Mouse (Mus musculus) limb, embryonic 15.5 days (tissue): ENCODE data around the gene Itpr2. TPM values are rescaled to one million over a fixed set of nuclear protein-coding genes. Genes with fewer than 3 reads are reported as not detected.
A peak's percentile ranks its signal among the peaks of the same experiment; 100 is the strongest.

ENCODE experiments used
- ATAC-seq: fragments of 200-750 bp; cut with Nextera tagmentation; 2 replicates; pipeline ENCODE4 v1.8.0; 2017; ENCODE audit warnings: low read depth, moderate TSS enrichment; ENCODE audit not compliant: insufficient number of reproducible peaks, low FRiP score, low TSS enrichment
- H3K27ac ChIP-seq: fragments of 300-500 bp; sonication (generic); 2 replicates; pipeline ENCODE4 v1.5.1; 2015; ENCODE audit warnings: moderate library complexity, mild to moderate bottlenecking, inconsistent platforms
- H3K27me3 ChIP-seq: fragments of 300-500 bp; sonication (generic); 2 replicates; pipeline ENCODE4 v1.6.1; 2015; ENCODE audit warnings: inconsistent platforms
- H3K36me3 ChIP-seq: fragments of 300-500 bp; sonication (generic); 2 replicates; pipeline ENCODE4 v1.6.1; 2015; ENCODE audit warnings: inconsistent platforms
- H3K4me1 ChIP-seq: fragments of 300-500 bp; sonication (generic); 2 replicates; pipeline ENCODE4 v1.6.1; 2015; ENCODE audit warnings: inconsistent platforms
- H3K4me2 ChIP-seq: fragments of 300-500 bp; sonication (generic); 2 replicates; pipeline ENCODE4 v1.6.1; 2015; ENCODE audit warnings: mild to moderate bottlenecking, inconsistent platforms
- H3K4me3 ChIP-seq: fragments of 300-500 bp; sonication (generic); 2 replicates; pipeline ENCODE4 v1.5.1; 2015; ENCODE audit warnings: mild to moderate bottlenecking, inconsistent platforms
- H3K9ac ChIP-seq: fragments of 300-500 bp; sonication (generic); 2 replicates; pipeline ENCODE4 v1.6.1; 2015; ENCODE audit warnings: inconsistent platforms
- H3K9me3 ChIP-seq: fragments of 300-500 bp; sonication (generic); 2 replicates; pipeline ENCODE4 v1.6.1; 2016; ENCODE audit warnings: inconsistent platforms
- WGBS: fragments of 180-500 bp; shearing (Covaris S2); methylation state at CpG from one replicate; pipeline ENCODE4 v1.1.7; 2015; 5-methylcytosine and 5-hydroxymethylcytosine counted together
- polyA plus RNA-seq: library from polyadenylated mRNA; unstranded; fragments of >200 nt; fragmentation: Nextera tagmentation; extraction: Ambion mirVana; gene quantifications from 2 replicates; pipeline ENCODE4 v1.2.1, GENCODE M21; 2015

The Itpr2 gene
- polyA plus RNA-seq, result 14.6 and 18.4 TPM in 2 replicates

GRCm38 (mm10) chr6:146501866-146502804 is at the start of gene Itpr2:
TSS of gene Itpr2 (minus strand) at chr6:146502223.
- Histone ChIP-seq H3K4me1 (peaks cover 18% of the 10 kb centered on the region), H3K9ac (peak within 1 kb of the TSS; percentile 62), H3K27me3 (0 out of 2 replicates have a peak, but pooled peaks cover 3% of the 10 kb centered on the region), H3K4me3 (peak within 1 kb of the TSS; percentile 76), H3K4me2 (peak within 1 kb of the TSS; percentile 98), H3K9me3 (no peaks in the 10 kb centered on the region), H3K36me3 (no peaks in the 10 kb centered on the region), H3K27ac (peak within 1 kb of the TSS; percentile 75)
- peak; percentile 88 for ATAC-seq
- WGBS, result under 1% methylated on average over 70 of the region's 70 CpGs

GRCm38 (mm10) chr6:146551326-146551725 is 49.3 kb upstream of the Itpr2 start:
- Histone ChIP-seq H3K27me3 (no peaks in the 10 kb centered on the region), H3K36me3 (peaks cover 66% of the 10 kb centered on the region), H3K4me3 (no peak overlapping the region), H3K9ac (no peak overlapping the region), H3K27ac (no peak overlapping the region), H3K4me2 (no peak overlapping the region), H3K4me1 (no peaks in the 10 kb centered on the region), H3K9me3 (no peaks in the 10 kb centered on the region)
- no peak for ATAC-seq

DNA sequence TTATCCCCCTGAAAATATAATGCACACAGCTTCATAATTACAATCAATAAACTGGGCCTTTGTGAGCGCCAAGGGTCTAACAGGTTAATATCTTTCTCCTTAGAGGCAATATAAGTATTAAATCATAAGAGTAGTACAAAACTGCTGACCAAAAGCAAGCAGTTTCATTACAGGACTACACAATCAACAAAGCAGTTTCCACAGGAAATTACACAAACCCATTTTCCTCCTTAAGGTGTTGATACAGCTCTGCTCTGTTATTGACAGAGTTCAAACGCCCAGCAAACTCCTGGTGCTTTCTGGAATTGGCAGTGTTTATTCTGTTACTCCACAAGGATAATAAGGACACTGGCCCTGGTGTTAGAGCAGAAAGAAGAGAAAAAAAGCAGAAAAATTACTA is 48.4 kb upstream of the Itpr2 start:
- no peaks in the 10 kb centered on the region for H3K9me3 ChIP-seq
- 80% methylated on average over 2 of the region's 2 CpGs for WGBS
- H3K27me3 ChIP-seq, result no peaks in the 10 kb centered on the region
- ATAC-seq, result no peak
- H3K4me3 ChIP-seq, result no peak overlapping the region
- H3K4me1 ChIP-seq, result no peaks in the 10 kb centered on the region
- no peak overlapping the region for H3K9ac ChIP-seq
- no peak overlapping the region for H3K27ac ChIP-seq
- no peak overlapping the region for H3K4me2 ChIP-seq
- H3K36me3 ChIP-seq, result peaks cover 62% of the 10 kb centered on the region

GRCm38 (mm10) chr6:146545289-146545865 is 43.4 kb upstream of the Itpr2 start:
- Histone ChIP-seq H3K4me1 (no peaks in the 10 kb centered on the region), H3K27ac (no peak overlapping the region), H3K27me3 (no peaks in the 10 kb centered on the region), H3K9ac (no peak overlapping the region), H3K9me3 (no peaks in the 10 kb centered on the region), H3K36me3 (peaks cover 30% of the 10 kb centered on the region), H3K4me3 (no peak overlapping the region), H3K4me2 (no peak overlapping the region)
- 78% methylated on average over 5 of the region's 5 CpGs for WGBS
- ATAC-seq, result no peak

DNA sequence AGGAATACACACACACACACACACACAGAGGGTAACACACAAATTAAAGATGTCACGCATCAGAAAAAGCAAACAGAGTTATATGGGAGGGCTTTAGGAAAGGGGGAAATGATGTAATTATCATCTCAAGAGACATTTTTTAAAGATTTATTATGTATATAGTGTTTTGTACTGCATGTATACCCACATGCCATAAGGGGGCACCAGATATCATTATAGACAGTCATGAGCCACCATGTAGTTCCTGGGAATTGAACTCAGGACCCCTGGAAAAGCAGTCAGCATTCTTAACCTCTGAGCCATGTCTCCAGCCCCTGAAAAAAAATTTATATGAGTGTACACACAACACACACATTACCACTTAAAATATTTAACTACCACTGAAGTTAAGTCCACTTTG is 42.6 kb upstream of the Itpr2 start:
- no peaks in the 10 kb centered on the region for H3K9me3 ChIP-seq
- peaks cover 25% of the 10 kb centered on the region for H3K36me3 ChIP-seq
- no peak overlapping the region for H3K9ac ChIP-seq
- H3K27ac ChIP-seq, result no peak overlapping the region
- no peaks in the 10 kb centered on the region for H3K4me1 ChIP-seq
- no peak for ATAC-seq
- 85% methylated on average over 1 of the region's 1 CpGs for WGBS
- H3K4me3 ChIP-seq, result no peak overlapping the region
- H3K4me2 ChIP-seq, result no peak overlapping the region
- H3K27me3 ChIP-seq, result no peaks in the 10 kb centered on the region

GRCm38 (mm10) chr6:146540386-146540785 is 38.4 kb upstream of the Itpr2 start:
- no peak overlapping the region for H3K9ac ChIP-seq
- no peaks in the 10 kb centered on the region for H3K9me3 ChIP-seq
- no peak overlapping the region for H3K27ac ChIP-seq
- H3K27me3 ChIP-seq, result no peaks in the 10 kb centered on the region
- H3K4me2 ChIP-seq, result no peak overlapping the region
- 80% methylated on average over 3 of the region's 3 CpGs for WGBS
- H3K4me1 ChIP-seq, result no peaks in the 10 kb centered on the region
- H3K36me3 ChIP-seq, result no peaks in the 10 kb centered on the region
- ATAC-seq, result no peak
- H3K4me3 ChIP-seq, result no peak overlapping the region

DNA sequence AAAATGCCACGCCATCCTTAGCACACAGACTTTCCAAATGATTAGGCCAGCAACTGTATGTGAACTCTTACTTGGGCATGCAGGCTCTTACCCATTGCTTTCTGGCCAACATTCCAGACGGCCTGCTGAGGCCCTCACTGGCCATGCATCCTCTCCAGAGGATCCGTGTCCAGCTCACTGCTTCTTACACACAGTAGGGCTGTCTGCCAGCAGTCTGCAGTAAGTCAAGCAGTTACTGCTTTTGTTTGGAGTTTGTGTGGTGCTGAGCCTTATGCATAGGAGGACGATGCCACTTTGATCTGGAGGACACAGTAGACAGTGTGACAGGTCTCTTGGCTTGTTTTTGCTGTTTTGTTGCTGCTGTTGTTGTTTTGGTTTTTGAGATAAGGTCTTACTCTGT is 36.6 kb upstream of the Itpr2 start:
- Histone ChIP-seq H3K9ac (no peak overlapping the region), H3K27ac (no peak overlapping the region), H3K27me3 (no peaks in the 10 kb centered on the region), H3K4me1 (no peaks in the 10 kb centered on the region), H3K9me3 (no peaks in the 10 kb centered on the region), H3K4me3 (no peak overlapping the region), H3K36me3 (no peaks in the 10 kb centered on the region), H3K4me2 (no peak overlapping the region)
- WGBS, result 57% methylated on average over 4 of the region's 4 CpGs
- no peak for ATAC-seq

DNA sequence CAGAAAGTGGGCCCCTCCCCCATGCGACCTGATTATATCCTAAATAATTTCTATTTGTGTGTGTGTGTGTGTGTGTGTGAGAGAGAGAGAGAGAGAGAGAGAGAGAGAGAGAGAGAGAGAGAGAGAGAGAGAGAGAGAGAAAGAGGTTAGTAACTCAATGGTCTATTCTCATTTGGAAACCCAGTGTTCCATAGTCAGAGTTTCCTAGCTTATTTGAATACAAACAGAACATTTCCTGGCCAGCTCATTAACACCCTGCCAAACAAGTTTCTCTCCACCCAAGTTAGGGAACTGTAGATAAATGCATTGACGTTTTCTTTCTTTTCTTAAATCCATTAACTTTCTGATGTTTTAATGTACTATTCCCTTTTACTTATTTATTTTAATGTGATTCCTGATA is 36.0 kb upstream of the Itpr2 start:
- no peak overlapping the region for H3K9ac ChIP-seq
- H3K4me1 ChIP-seq, result no peaks in the 10 kb centered on the region
- H3K27me3 ChIP-seq, result no peaks in the 10 kb centered on the region
- no peak overlapping the region for H3K4me3 ChIP-seq
- H3K4me2 ChIP-seq, result no peak overlapping the region
- no peak overlapping the region for H3K27ac ChIP-seq
- WGBS, result 45% methylated on average over 2 of the region's 2 CpGs
- ATAC-seq, result no peak
- no peaks in the 10 kb centered on the region for H3K36me3 ChIP-seq
- H3K9me3 ChIP-seq, result no peaks in the 10 kb centered on the region

- Histone ChIP-seq H3K4me1 (no peaks in the 10 kb centered on the region), H3K36me3 (no peaks in the 10 kb centered on the region), H3K4me3 (no peak overlapping the region), H3K27me3 (no peaks in the 10 kb centered on the region), H3K4me2 (no peak overlapping the region), H3K9ac (no peak overlapping the region), H3K9me3 (no peaks in the 10 kb centered on the region), H3K27ac (no peak overlapping the region)
- 83% methylated on average over 4 of the region's 4 CpGs for WGBS
- ATAC-seq, result no peak
Observed at GRCm38 (mm10) chr6:146537111-146537510, 35.1 kb upstream of the Itpr2 start.

GRCm38 (mm10) chr6:146535501-146535900 is 33.5 kb upstream of the Itpr2 start:
- no peak overlapping the region for H3K9ac ChIP-seq
- H3K9me3 ChIP-seq, result no peaks in the 10 kb centered on the region
- H3K27me3 ChIP-seq, result no peaks in the 10 kb centered on the region
- no peaks in the 10 kb centered on the region for H3K36me3 ChIP-seq
- H3K4me1 ChIP-seq, result no peaks in the 10 kb centered on the region
- ATAC-seq, result no peak
- H3K4me3 ChIP-seq, result no peak overlapping the region
- H3K4me2 ChIP-seq, result no peak overlapping the region
- H3K27ac ChIP-seq, result no peak overlapping the region
- WGBS, result 78% methylated on average over 5 of the region's 5 CpGs

GRCm38 (mm10) chr6:146533146-146533545 is 31.1 kb upstream of the Itpr2 start:
- H3K4me2 ChIP-seq, result no peak overlapping the region
- H3K27me3 ChIP-seq, result no peaks in the 10 kb centered on the region
- no peaks in the 10 kb centered on the region for H3K4me1 ChIP-seq
- no peak for ATAC-seq
- H3K27ac ChIP-seq, result no peak overlapping the region
- 88% methylated on average over 4 of the region's 4 CpGs for WGBS
- no peak overlapping the region for H3K4me3 ChIP-seq
- H3K9me3 ChIP-seq, result no peaks in the 10 kb centered on the region
- no peaks in the 10 kb centered on the region for H3K36me3 ChIP-seq
- H3K9ac ChIP-seq, result no peak overlapping the region

DNA sequence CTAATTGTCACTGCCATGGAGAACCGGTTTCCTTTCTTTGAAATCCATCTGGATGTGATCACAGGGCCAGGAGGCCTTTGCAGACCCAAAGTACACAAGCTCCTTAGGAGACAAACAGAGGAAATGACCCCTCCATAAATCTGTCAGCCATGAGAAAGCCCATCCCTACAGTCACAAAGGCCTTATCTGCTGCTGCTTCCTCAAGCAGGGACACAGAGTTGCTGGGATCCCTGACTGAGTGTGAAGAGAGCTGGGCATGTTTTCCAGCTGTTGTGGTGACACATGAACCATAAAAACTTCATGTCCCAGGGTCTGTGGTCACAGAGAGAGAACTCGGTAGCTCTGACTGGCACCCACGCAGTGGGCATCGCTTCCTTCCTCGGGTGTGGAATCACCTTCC is 28.7 kb upstream of the Itpr2 start:
- no peak for ATAC-seq
- no peak overlapping the region for H3K27ac ChIP-seq
- no peaks in the 10 kb centered on the region for H3K4me1 ChIP-seq
- H3K4me3 ChIP-seq, result no peak overlapping the region
- H3K9ac ChIP-seq, result no peak overlapping the region
- no peaks in the 10 kb centered on the region for H3K9me3 ChIP-seq
- no peaks in the 10 kb centered on the region for H3K36me3 ChIP-seq
- 16% methylated on average over 5 of the region's 5 CpGs for WGBS
- H3K27me3 ChIP-seq, result no peaks in the 10 kb centered on the region
- H3K4me2 ChIP-seq, result no peak overlapping the region
